Mouse (Mus musculus) thymus, adult 2 months (tissue): ENCODE data around the gene Ppfibp1.

Source experiments
- CTCF ChIP-seq: fragments of 200-500 bp; IDR thresholded peaks from 2 replicates; pipeline ENCODE4 v1.5.1; 2012; ENCODE audit warnings: mild to moderate bottlenecking, control low read depth, low read length, moderate library complexity, borderline replicate concordance; ENCODE audit not compliant: control insufficient read depth, poor library complexity, insufficient read depth; ENCODE audit errors: extremely low read depth
- POLR2A ChIP-seq: fragments of 200-500 bp; IDR thresholded peaks from 2 replicates; pipeline ENCODE4 v1.6.1; 2012; ENCODE audit warnings: mild to moderate bottlenecking, low read length, control low read depth, moderate library complexity; ENCODE audit not compliant: control insufficient read depth, poor library complexity, insufficient read depth; ENCODE audit errors: extremely low read depth

DNA sequence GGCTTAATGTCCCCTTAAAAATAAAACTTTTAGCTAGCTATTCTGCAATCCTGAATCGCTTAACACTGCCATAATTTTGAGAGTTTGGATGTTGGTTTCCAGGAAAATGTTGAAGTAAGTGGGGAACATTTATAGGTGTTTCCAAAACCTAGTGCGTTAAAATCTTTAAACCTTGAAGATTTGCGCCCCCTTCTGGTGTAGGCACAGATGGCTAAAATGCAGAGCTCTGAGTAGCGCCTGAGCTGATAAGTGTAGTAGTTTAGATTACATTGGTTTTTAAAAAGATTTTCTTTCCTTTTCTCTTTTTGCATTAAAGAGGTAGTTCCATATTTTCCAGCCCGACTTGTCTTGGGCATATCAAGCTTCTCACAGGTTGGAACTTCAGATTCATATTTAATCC, 105.9 kb downstream of the Ppfibp1 start:
- no peak for TF ChIP-seq CTCF
- no peak for TF ChIP-seq POLR2A
